In the genomic region with DNA sequence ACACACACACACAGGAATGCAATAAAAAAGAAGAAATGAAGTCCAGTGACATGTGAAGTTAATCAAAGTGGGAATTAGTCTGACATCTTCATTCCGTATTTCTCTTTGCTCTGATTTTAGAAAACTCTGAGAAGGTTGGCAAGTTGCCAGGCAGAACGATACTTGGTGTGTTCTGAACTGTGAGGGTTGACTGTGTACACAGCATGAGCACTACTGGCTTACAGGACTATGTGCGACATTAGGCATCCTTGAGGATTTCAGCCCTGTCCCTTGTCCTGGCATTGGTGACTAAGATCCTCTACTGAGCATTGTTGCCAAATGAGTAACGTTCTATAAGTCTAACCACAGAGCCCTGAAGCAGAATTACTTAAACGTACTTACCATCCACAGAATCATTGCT, we compare ENCODE assay signal across 13 mouse cellular contexts.
A peak's percentile ranks its signal among the peaks of the same experiment; 100 is the strongest.
DNase-seq lines count a peak whose midpoint lies in the region; ATAC-seq and TF ChIP-seq lines count a peak whose summit lies in the region.
"Had no signal": no experiment of that assay in that cellular context is flagged by ENCODE, and none has a peak within 500 bp of the region (broad histone marks: within the 10 kb centered on the region; RNA-seq: fewer than 3 reads in every experiment).

No protein-coding gene starts in this region.

- H3K9ac ChIP-seq in lung, embryonic 14.5 days, result no peak overlapping the region
- H3K9ac ChIP-seq: embryonic facial prominence, embryonic 13.5 days; limb, embryonic 12.5 days had no signal

- 24% methylated on average over 5 of the region's 5 CpGs for WGBS in lung, embryonic 14.5 days

- H3K4me3 ChIP-seq in lung, embryonic 14.5 days (ENCODE audit: low read depth, low read length), result no peak overlapping the region
- H3K4me3 ChIP-seq: embryonic facial prominence, embryonic 13.5 days; layer of hippocampus, adult 2 months; limb, embryonic 12.5 days had no signal

- H3K27me3 ChIP-seq in lung, embryonic 14.5 days (ENCODE audit: insufficient read depth, low read length), result no peaks in the 10 kb centered on the region
- H3K27me3 ChIP-seq: embryonic facial prominence, embryonic 13.5 days; limb, embryonic 12.5 days had no signal

- H3K4me2 ChIP-seq in lung, embryonic 14.5 days, result no peak overlapping the region
- H3K4me2 ChIP-seq: embryonic facial prominence, embryonic 13.5 days; heart, embryonic 11.5 days; limb, embryonic 12.5 days had no signal

- no peak overlapping the region for H3K27ac ChIP-seq in lung, embryonic 14.5 days (ENCODE audit: low read depth)
- H3K27ac ChIP-seq: embryonic facial prominence, embryonic 13.5 days; layer of hippocampus, adult 2 months; limb, embryonic 12.5 days had no signal

- ATAC-seq in lung, embryonic 14.5 days (ENCODE audit: insufficient read depth), result no peak
- ATAC-seq in megakaryocyte, adult 5-6 weeks (ENCODE audit: poor library complexity, severe bottlenecking), result no peak
- ATAC-seq: inflammation-experienced regulatory T-cells, adult 6 months had no signal

- TF ChIP-seq CTCF in lung, embryonic 14.5 days (IDR thresholded peaks at IDR 0.05; ENCODE audit: low read depth), result no peak
- TF ChIP-seq CTCF in brain, embryonic 14.5 days (IDR thresholded peaks at IDR 0.05; ENCODE audit: borderline replicate concordance, extremely low read depth, insufficient read depth, insufficient read length), result no peak

- H3K4me1 ChIP-seq in lung, embryonic 14.5 days (ENCODE audit: insufficient read depth), result peaks cover 4% of the 10 kb centered on the region; the same call in 1 of the 2 replicates
- H3K4me1 ChIP-seq: limb, embryonic 12.5 days had no signal

- no peaks in the 10 kb centered on the region for H3K9me3 ChIP-seq in lung, embryonic 14.5 days (ENCODE audit: low read depth, low read length)
- H3K9me3 ChIP-seq: embryonic facial prominence, embryonic 13.5 days; limb, embryonic 12.5 days had no signal

- no peak for TF ChIP-seq POLR2A in brain, embryonic 14.5 days (IDR thresholded peaks at IDR 0.05; ENCODE audit: borderline replicate concordance, extremely low read depth, insufficient read depth, insufficient read length, poor library complexity, severe bottlenecking)

- intact Hi-C loops in heart, postnatal 10 days (cut with DNase I), result no loop called here
- intact Hi-C loops in heart, postnatal 25 days (cut with DNase I), result no loop called here

- peak; percentile 19 to 41 for DNase-seq in heart, postnatal 10 days
- no peak for DNase-seq in heart, postnatal 25 days (ENCODE audit: low spot score)
- peak; percentile 87 for DNase-seq in lung, embryonic 14.5 days
- no peak for DNase-seq in lung, postnatal 4 days
- DNase-seq in MN1 (ENCODE audit: low spot score), result peak; percentile 19
- peak; percentile 50 for DNase-seq in brain, embryonic 14.5 days (ENCODE audit: low read depth)
- DNase-seq: cerebellum, adult 18-20 months had no signal

- H3K36me3 ChIP-seq in lung, embryonic 14.5 days (ENCODE audit: insufficient read depth), result no peaks in the 10 kb centered on the region
- H3K36me3 ChIP-seq: embryonic facial prominence, embryonic 13.5 days; limb, embryonic 12.5 days had no signal

Comparison
In these comparisons a context has a peak if more than half of its experiments do, and no peak if none do; other contexts are left out.
1. DNase-seq: peak in heart, postnatal 10 days (2 of 2), lung, embryonic 14.5 days (single experiment), MN1 (single experiment) and brain, embryonic 14.5 days (single experiment); none in heart, postnatal 25 days (single experiment) and lung, postnatal 4 days (0 of 2).